Mouse (Mus musculus) intestine, embryonic 15.5 days (tissue): ENCODE results near the gene Kazald1. TPM values are rescaled to one million over a fixed set of nuclear protein-coding genes. Genes with fewer than 3 reads are reported as not detected.

Experiments used
- polyA plus RNA-seq: library from polyadenylated mRNA; unstranded; fragments of >200 nt; fragmentation: Nextera tagmentation; extraction: Ambion mirVana; gene quantifications from 2 replicates; pipeline ENCODE4 v1.2.1, GENCODE M21; 2015

Gene Kazald1
- polyA plus RNA-seq, 1 experiment from 2014 or later: 1.5 TPM

Other genes with a start within 250 kb of the Kazald1 start
- gene Slf2, start 144.1 kb upstream of the Kazald1 start, polyA plus RNA-seq: 31.9 and 33.9 TPM in 2 replicates
- gene Sema4g, start 86.1 kb upstream of the Kazald1 start, polyA plus RNA-seq: 13.7 and 16.2 TPM in 2 replicates
- gene Twnk, start 69.6 kb upstream of the Kazald1 start, polyA plus RNA-seq: 20.5 and 22.5 TPM in 2 replicates
- gene Mrpl43, start 68.8 kb upstream of the Kazald1 start, polyA plus RNA-seq: 73.8 and 76.7 TPM in 2 replicates
- 56.9 and 63.2 TPM in 2 replicates for gene Lzts2, start 60.8 kb upstream of the Kazald1 start, polyA plus RNA-seq
- 0.40 and 0.43 TPM in 2 replicates for gene Pdzd7, start 29.5 kb upstream of the Kazald1 start, polyA plus RNA-seq
- gene Sfxn3, start 27.7 kb upstream of the Kazald1 start, polyA plus RNA-seq: 19.0 and 19.4 TPM in 2 replicates
- gene Tlx1, start 75.4 kb downstream of the Kazald1 start, polyA plus RNA-seq: 0.11 and 0.14 TPM in 2 replicates
- 0.08 TPM in 1 of 2 replicates, not detected in the other for gene Lbx1, start 160.6 kb downstream of the Kazald1 start, polyA plus RNA-seq